ENCODE assay signal across 13 mouse cellular contexts in the genomic region with DNA sequence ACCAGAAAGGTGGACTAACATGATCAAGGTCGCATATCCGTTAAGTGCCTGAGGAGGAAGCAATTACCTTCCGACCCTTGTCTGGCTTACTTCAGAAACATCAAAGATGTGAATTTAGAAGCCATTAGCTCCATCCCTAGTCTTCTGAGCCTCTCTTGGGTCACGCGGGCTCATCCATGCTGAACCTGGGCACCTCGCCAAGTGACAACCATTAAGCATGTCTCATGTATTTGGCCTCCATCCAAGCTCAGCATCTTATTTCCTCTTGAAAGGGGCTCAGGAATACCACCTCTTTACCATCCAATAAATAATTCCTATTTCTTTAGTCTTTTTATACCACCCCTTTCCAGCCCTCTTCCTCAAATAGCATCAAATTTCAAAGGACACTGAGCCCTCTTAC. TPM values are rescaled to one million over a fixed set of nuclear protein-coding genes. Genes with fewer than 3 reads are reported as not detected.
DNase-seq lines count a peak whose midpoint lies in the region; ATAC-seq and TF ChIP-seq lines count a peak whose summit lies in the region.
"Had no signal": no experiment of that assay in that cellular context is flagged by ENCODE, and none has a peak within 500 bp of the region (broad histone marks: within the 10 kb centered on the region; RNA-seq: fewer than 3 reads in every experiment).

No protein-coding gene starts in this region.

- H3K4me3 ChIP-seq in heart, embryonic 10.5 days, result no peak overlapping the region
- H3K4me3 ChIP-seq: limb, embryonic 13.5 days; megakaryocyte, embryonic 14.5 days; stomach, embryonic 15.5 days had no signal

- no peak for TF ChIP-seq CTCF in Patski (IDR thresholded peaks at IDR 0.05)

- WGBS in heart, embryonic 10.5 days, result 72% methylated on average over 6 of the region's 6 CpGs

- H3K36me3 ChIP-seq in heart, embryonic 10.5 days, result no peaks in the 10 kb centered on the region
- H3K36me3 ChIP-seq: limb, embryonic 13.5 days; stomach, embryonic 15.5 days had no signal

- no peak overlapping the region for H3K27ac ChIP-seq in heart, embryonic 10.5 days
- H3K27ac ChIP-seq: limb, embryonic 13.5 days; stomach, embryonic 15.5 days had no signal

- peaks cover 20% of the 10 kb centered on the region for H3K4me1 ChIP-seq in heart, embryonic 10.5 days

- in situ Hi-C loops in Patski (cut with MboI; ENCODE audit: low pct_unique_long_range_greater_than_20kb), result no loop called here

- no peak for ATAC-seq in Patski
- no peak for ATAC-seq in granulocyte monocyte progenitor cell, adult 5-6 weeks (replicated peaks; ENCODE audit: poor library complexity, severe bottlenecking)
- no peak for ATAC-seq in frontal cortex, adult (ENCODE audit: low TSS enrichment)
- ATAC-seq: intestine, embryonic 16.5 days had no signal

- POLR2A ChIA-PET in Patski (lab: Charles Lee), result interaction anchor here (0.5 kb wide), 1 partner anchor 67 kb away, joined by 3 read pairs; no protein-coding TSS in a partner anchor

- no peaks in the 10 kb centered on the region for H3K9me3 ChIP-seq in heart, embryonic 10.5 days
- H3K9me3 ChIP-seq: limb, embryonic 13.5 days; megakaryocyte, embryonic 14.5 days; stomach, embryonic 15.5 days had no signal

- DNase-seq in heart, postnatal 4 days, result peak; percentile 39
- no peak for DNase-seq in heart, embryonic 10.5 days (ENCODE audit: low spot score)
- DNase-seq in lung, postnatal 14 days, result peak; percentile 34
- DNase-seq in lung, adult 18-20 months, result no peak
- DNase-seq in Patski (ENCODE audit: low read depth, low spot score), result peak; percentile 42
- peak; percentile 70 to 78 for DNase-seq in kidney, postnatal 4 days

- H3K27me3 ChIP-seq in heart, embryonic 10.5 days (ENCODE audit: insufficient read depth, poor library complexity, severe bottlenecking), result no peaks in the 10 kb centered on the region
- no peaks in the 10 kb centered on the region for H3K27me3 ChIP-seq in Patski
- H3K27me3 ChIP-seq: CH12.LX; limb, embryonic 13.5 days; stomach, embryonic 15.5 days had no signal

- CTCF ChIA-PET in Patski (lab: Charles Lee), result no interaction called here

RNA-seq across cellular contexts. Expression of a gene that starts 3.4 kb away (rescaled TPM):
- total RNA-seq in heart, postnatal 4 days (2021), result 10 to 100 TPM; 12.9 to 13.4 TPM
- polyA plus RNA-seq in heart, embryonic 10.5 days (2016; fragmentation: Nextera tagmentation; extraction: Ambion mirVana), result 4.1 and 4.4 TPM in 2 replicates
- 40.1 TPM for polyA plus RNA-seq in Patski (2021)
- total RNA-seq in granulocyte monocyte progenitor cell, adult 5-6 weeks (2014; fragmentation: Nextera tagmentation), result 6.9 and 7.7 TPM in 2 replicates
- total RNA-seq in granulocyte monocyte progenitor cell, adult 5-6 weeks (2017), result 9.1 and 11.3 TPM in 2 replicates

RNA-seq across cellular contexts. Expression of a gene that starts 46.5 kb away (rescaled TPM):
- total RNA-seq in heart, postnatal 4 days (2021), result 10 to 100 TPM; 21.8 to 25.0 TPM
- 4.4 and 6.1 TPM in 2 replicates for polyA plus RNA-seq in heart, embryonic 10.5 days (2016; fragmentation: Nextera tagmentation; extraction: Ambion mirVana)
- 16.9 TPM for polyA plus RNA-seq in Patski (2021)
- 17.6 and 20.3 TPM in 2 replicates for total RNA-seq in granulocyte monocyte progenitor cell, adult 5-6 weeks (2014; fragmentation: Nextera tagmentation)
- total RNA-seq in granulocyte monocyte progenitor cell, adult 5-6 weeks (2017), result 16.0 and 19.1 TPM in 2 replicates

RNA-seq across cellular contexts. Expression of a gene that starts 46.6 kb away (rescaled TPM):
- 1 to 10 TPM; 8.4 to 9.7 TPM for total RNA-seq in heart, postnatal 4 days (2021)
- 22.4 and 22.8 TPM in 2 replicates for polyA plus RNA-seq in heart, embryonic 10.5 days (2016; fragmentation: Nextera tagmentation; extraction: Ambion mirVana)
- polyA plus RNA-seq in Patski (2021), result 10.0 TPM
- total RNA-seq in granulocyte monocyte progenitor cell, adult 5-6 weeks (2014; fragmentation: Nextera tagmentation), result 45.0 and 46.6 TPM in 2 replicates
- 5.4 and 7.2 TPM in 2 replicates for total RNA-seq in granulocyte monocyte progenitor cell, adult 5-6 weeks (2017)

RNA-seq across cellular contexts. Expression of a gene that starts 57.8 kb away (rescaled TPM):
- total RNA-seq in heart, postnatal 4 days (2021), result 10 to 100 TPM; 37.0 to 38.2 TPM
- 9.2 and 9.6 TPM in 2 replicates for polyA plus RNA-seq in heart, embryonic 10.5 days (2016; fragmentation: Nextera tagmentation; extraction: Ambion mirVana)
- 35.9 TPM for polyA plus RNA-seq in Patski (2021)
- total RNA-seq in granulocyte monocyte progenitor cell, adult 5-6 weeks (2014; fragmentation: Nextera tagmentation), result 28.1 and 48.1 TPM in 2 replicates
- 19.9 and 21.2 TPM in 2 replicates for total RNA-seq in granulocyte monocyte progenitor cell, adult 5-6 weeks (2017)

Comparison
In these comparisons a context has a peak if more than half of its experiments do, and no peak if none do; other contexts are left out.
1. DNase-seq: peak in heart, postnatal 4 days (single experiment), lung, postnatal 14 days (single experiment), Patski (single experiment) and kidney, postnatal 4 days (2 of 2); none in heart, embryonic 10.5 days (single experiment) and lung, adult 18-20 months (0 of 2).